Mouse (Mus musculus): ENCODE results near the gene Lrpap1. TPM values are rescaled to one million over a fixed set of nuclear protein-coding genes. Genes with fewer than 3 reads are reported as not detected.

Lrpap1 gene
- polyA plus RNA-seq (2015; fragmentation: Nextera tagmentation; extraction: Ambion mirVana) = 77.9 and 82.8 TPM in 2 replicates

GRCm38 (mm10) chr5:35104960-35105921 is at the start of gene Lrpap1:
TSS of gene Lrpap1 (minus strand) at chr5:35105766.
- peak within 1 kb of the TSS; percentile 69 for H3K4me3 ChIP-seq (replicated peaks)
- peaks cover 11% of the 10 kb centered on the region for H3K27me3 ChIP-seq
- under 1% methylated on average over 39 of the region's 39 CpGs for whole genome bisulfite sequencing (ENCODE audit: insufficient replicate concordance)
- peak within 1 kb of the TSS; percentile 80 for H3K4me2 ChIP-seq
- peak within 1 kb of the TSS; percentile 66 for H3K9ac ChIP-seq
- H3K27ac ChIP-seq (replicated peaks) = peak within 1 kb of the TSS; percentile 61
- H3K4me1 ChIP-seq (replicated peaks) = peaks cover 38% of the 10 kb centered on the region
- peak; percentile 83 for ATAC-seq (ENCODE audit: insufficient read depth)
- H3K36me3 ChIP-seq (replicated peaks) = peaks cover 24% of the 10 kb centered on the region
- no peaks in the 10 kb centered on the region for H3K9me3 ChIP-seq (replicated peaks)

- Histone ChIP-seq H3K27me3 (peaks cover 13% of the 10 kb centered on the region; the same call in 1 of the 2 replicates), H3K4me1 (replicated peaks) (peaks cover 29% of the 10 kb centered on the region), H3K9me3 (replicated peaks) (0 out of 2 replicates have a peak, but pooled peaks cover 5% of the 10 kb centered on the region), H3K27ac (replicated peaks) (no peak overlapping the region), H3K4me2 (no peak overlapping the region), H3K9ac (no peak overlapping the region), H3K36me3 (replicated peaks) (no peaks in the 10 kb centered on the region), H3K4me3 (replicated peaks) (no peak overlapping the region)
- 55% methylated on average over 5 of the region's 5 CpGs for WGBS (ENCODE audit: insufficient replicate concordance)
- ATAC-seq (ENCODE audit: insufficient read depth) = no peak
Measured at GRCm38 (mm10) chr5:35149939-35150338, 44.4 kb upstream of the Lrpap1 start.

GRCm38 (mm10) chr5:35149526-35149925 is 44.0 kb upstream of the Lrpap1 start:
- H3K4me3 ChIP-seq (replicated peaks) = no peak overlapping the region
- H3K27me3 ChIP-seq = peaks cover 13% of the 10 kb centered on the region; the same call in 1 of the 2 replicates
- ATAC-seq (ENCODE audit: insufficient read depth) = no peak
- H3K9me3 ChIP-seq (replicated peaks) = 0 out of 2 replicates have a peak, but pooled peaks cover 5% of the 10 kb centered on the region
- no peak overlapping the region for H3K27ac ChIP-seq (replicated peaks)
- 49% methylated on average over 4 of the region's 4 CpGs for WGBS (ENCODE audit: insufficient replicate concordance)
- H3K4me2 ChIP-seq = no peak overlapping the region
- peaks cover 29% of the 10 kb centered on the region for H3K4me1 ChIP-seq (replicated peaks)
- H3K36me3 ChIP-seq (replicated peaks) = no peaks in the 10 kb centered on the region
- no peak overlapping the region for H3K9ac ChIP-seq

- no peak for ATAC-seq (ENCODE audit: insufficient read depth)
- WGBS (ENCODE audit: insufficient replicate concordance) = 57% methylated on average over 8 of the region's 8 CpGs
- no peak overlapping the region for H3K27ac ChIP-seq (replicated peaks)
Measured at GRCm38 (mm10) chr5:35147963-35148767, 42.6 kb upstream of the Lrpap1 start.

GRCm38 (mm10) chr5:35147155-35147962 is 41.8 kb upstream of the Lrpap1 start:
- no peak for ATAC-seq (ENCODE audit: insufficient read depth)
- H3K9me3 ChIP-seq (replicated peaks) = 0 out of 2 replicates have a peak, but pooled peaks cover 5% of the 10 kb centered on the region
- WGBS (ENCODE audit: insufficient replicate concordance) = 29% methylated on average over 2 of the region's 2 CpGs
- no peaks in the 10 kb centered on the region for H3K36me3 ChIP-seq (replicated peaks)
- H3K27ac ChIP-seq (replicated peaks) = 0 out of 2 replicates have a peak overlapping the region, but pooled peaks have one; percentile 9
- H3K4me1 ChIP-seq (replicated peaks) = peaks cover 24% of the 10 kb centered on the region
- H3K4me2 ChIP-seq = no peak overlapping the region
- no peak overlapping the region for H3K4me3 ChIP-seq (replicated peaks)
- H3K9ac ChIP-seq = no peak overlapping the region
- H3K27me3 ChIP-seq = peaks cover 9% of the 10 kb centered on the region

More at GRCm38 (mm10) chr5:35147963-35148767, 42.6 kb upstream of the Lrpap1 start:
- Histone ChIP-seq H3K9me3 (replicated peaks) (0 out of 2 replicates have a peak, but pooled peaks cover 5% of the 10 kb centered on the region), H3K9ac (no peak overlapping the region), H3K27me3 (peaks cover 12% of the 10 kb centered on the region), H3K4me3 (replicated peaks) (no peak overlapping the region), H3K4me1 (replicated peaks) (peaks cover 29% of the 10 kb centered on the region), H3K36me3 (replicated peaks) (no peaks in the 10 kb centered on the region), H3K4me2 (no peak overlapping the region)

GRCm38 (mm10) chr5:35146747-35147146 is 41.2 kb upstream of the Lrpap1 start:
- Histone ChIP-seq H3K36me3 (replicated peaks) (no peaks in the 10 kb centered on the region), H3K4me2 (no peak overlapping the region), H3K27me3 (peaks cover 9% of the 10 kb centered on the region), H3K4me3 (replicated peaks) (no peak overlapping the region), H3K9me3 (replicated peaks) (0 out of 2 replicates have a peak, but pooled peaks cover 5% of the 10 kb centered on the region), H3K27ac (replicated peaks) (no peak overlapping the region), H3K9ac (no peak overlapping the region), H3K4me1 (replicated peaks) (peaks cover 23% of the 10 kb centered on the region)
- WGBS (ENCODE audit: insufficient replicate concordance) = 79% methylated on average over 2 of the region's 2 CpGs
- no peak for ATAC-seq (ENCODE audit: insufficient read depth)

- H3K4me1 ChIP-seq (replicated peaks) = peaks cover 18% of the 10 kb centered on the region
- H3K36me3 ChIP-seq (replicated peaks) = no peaks in the 10 kb centered on the region
- no peaks in the 10 kb centered on the region for H3K9me3 ChIP-seq (replicated peaks)
- H3K27ac ChIP-seq (replicated peaks) = no peak overlapping the region
- WGBS (ENCODE audit: insufficient replicate concordance) = 59% methylated on average over 2 of the region's 2 CpGs
- ATAC-seq (ENCODE audit: insufficient read depth) = no peak
- H3K4me2 ChIP-seq = no peak overlapping the region
- no peak overlapping the region for H3K4me3 ChIP-seq (replicated peaks)
- H3K27me3 ChIP-seq = peaks cover 24% of the 10 kb centered on the region
- H3K9ac ChIP-seq = no peak overlapping the region
Measured at GRCm38 (mm10) chr5:35144716-35145115, 39.1 kb upstream of the Lrpap1 start.

GRCm38 (mm10) chr5:35143460-35144245 is 38.1 kb upstream of the Lrpap1 start:
- no peak for ATAC-seq (ENCODE audit: insufficient read depth)
- Histone ChIP-seq H3K4me2 (no peak overlapping the region), H3K4me3 (replicated peaks) (no peak overlapping the region), H3K36me3 (replicated peaks) (no peaks in the 10 kb centered on the region), H3K4me1 (replicated peaks) (peaks cover 11% of the 10 kb centered on the region), H3K9ac (no peak overlapping the region), H3K27ac (replicated peaks) (no peak overlapping the region), H3K9me3 (replicated peaks) (no peaks in the 10 kb centered on the region), H3K27me3 (peaks cover 26% of the 10 kb centered on the region)
- 46% methylated on average over 10 of the region's 10 CpGs for WGBS (ENCODE audit: insufficient replicate concordance)

GRCm38 (mm10) chr5:35142910-35143309 is 37.3 kb upstream of the Lrpap1 start:
- WGBS (ENCODE audit: insufficient replicate concordance) = 15% methylated on average over 1 of the region's 1 CpGs
- ATAC-seq (ENCODE audit: insufficient read depth) = no peak
- peaks cover 26% of the 10 kb centered on the region for H3K27me3 ChIP-seq
- H3K4me3 ChIP-seq (replicated peaks) = no peak overlapping the region
- H3K9me3 ChIP-seq (replicated peaks) = no peaks in the 10 kb centered on the region
- H3K36me3 ChIP-seq (replicated peaks) = no peaks in the 10 kb centered on the region
- H3K27ac ChIP-seq (replicated peaks) = no peak overlapping the region
- H3K9ac ChIP-seq = no peak overlapping the region
- no peak overlapping the region for H3K4me2 ChIP-seq
- peaks cover 11% of the 10 kb centered on the region for H3K4me1 ChIP-seq (replicated peaks)

GRCm38 (mm10) chr5:35141316-35141715 is 35.8 kb upstream of the Lrpap1 start:
- H3K27ac ChIP-seq (replicated peaks) = no peak overlapping the region
- ATAC-seq (ENCODE audit: insufficient read depth) = no peak
- H3K4me2 ChIP-seq = no peak overlapping the region
- no peaks in the 10 kb centered on the region for H3K4me1 ChIP-seq (replicated peaks)
- peaks cover 26% of the 10 kb centered on the region for H3K27me3 ChIP-seq
- H3K4me3 ChIP-seq (replicated peaks) = no peak overlapping the region
- no peaks in the 10 kb centered on the region for H3K9me3 ChIP-seq (replicated peaks)
- H3K9ac ChIP-seq = no peak overlapping the region
- 39% methylated on average over 3 of the region's 3 CpGs for WGBS (ENCODE audit: insufficient replicate concordance)
- H3K36me3 ChIP-seq (replicated peaks) = no peaks in the 10 kb centered on the region

All from liver, embryonic 15.5 days (tissue).